Mouse (Mus musculus) midbrain, embryonic 13.5 days (tissue): Measurements from ENCODE around the gene Cox4i2. TPM values are rescaled to one million over a fixed set of nuclear protein-coding genes. Genes with fewer than 3 reads are reported as not detected.

Source experiments
- ATAC-seq: fragments of 200-750 bp; cut with Nextera tagmentation; 2 replicates; pipeline ENCODE4 v1.8.0; 2017; ENCODE audit warnings: mild to moderate bottlenecking, moderate TSS enrichment, moderate library complexity
- H3K27ac ChIP-seq: fragments of 300-500 bp; sonication (generic); 2 replicates; pipeline ENCODE4 v1.5.1; 2015; ENCODE audit warnings: inconsistent platforms, mild to moderate bottlenecking, moderate library complexity
- H3K27me3 ChIP-seq: fragments of 300-500 bp; sonication (generic); 2 replicates; pipeline ENCODE4 v1.6.1; 2015; ENCODE audit warnings: mild to moderate bottlenecking, inconsistent platforms
- H3K36me3 ChIP-seq: fragments of 300-500 bp; sonication (generic); 2 replicates; pipeline ENCODE4 v1.6.1; 2015; ENCODE audit warnings: mild to moderate bottlenecking, inconsistent platforms
- H3K4me1 ChIP-seq: fragments of 300-500 bp; sonication (generic); replicated peaks from 2 replicates; pipeline ENCODE4 v1.6.1; 2015; ENCODE audit warnings: inconsistent platforms
- H3K4me2 ChIP-seq: fragments of 300-500 bp; sonication (generic); replicated peaks from 2 replicates; pipeline ENCODE4 v1.6.1; 2015; ENCODE audit warnings: moderate library complexity, mild to moderate bottlenecking, inconsistent platforms
- H3K4me3 ChIP-seq: fragments of 300-500 bp; sonication (generic); replicated peaks from 2 replicates; pipeline ENCODE4 v1.5.1; 2015; ENCODE audit warnings: mild to moderate bottlenecking, inconsistent platforms
- H3K9ac ChIP-seq: fragments of 300-500 bp; sonication (generic); replicated peaks from 2 replicates; pipeline ENCODE4 v1.6.1; 2015; ENCODE audit warnings: mild to moderate bottlenecking, inconsistent platforms
- H3K9me3 ChIP-seq: fragments of 300-500 bp; sonication (generic); 2 replicates; pipeline ENCODE4 v1.6.1; 2016; ENCODE audit warnings: mild to moderate bottlenecking, inconsistent platforms
- WGBS: fragments of 180-500 bp; shearing (Covaris S2); methylation state at CpG from one replicate; pipeline ENCODE4 v1.1.7; 2015; 5-methylcytosine and 5-hydroxymethylcytosine counted together
- polyA plus RNA-seq: library from polyadenylated mRNA; unstranded; fragments of >200 nt; fragmentation: Nextera tagmentation; extraction: Ambion mirVana; gene quantifications from 2 replicates; pipeline ENCODE4 v1.2.1, GENCODE M21; 2015

The Cox4i2 gene
- polyA plus RNA-seq, 1 experiment from 2014 or later, result 5.5 TPM

DNA sequence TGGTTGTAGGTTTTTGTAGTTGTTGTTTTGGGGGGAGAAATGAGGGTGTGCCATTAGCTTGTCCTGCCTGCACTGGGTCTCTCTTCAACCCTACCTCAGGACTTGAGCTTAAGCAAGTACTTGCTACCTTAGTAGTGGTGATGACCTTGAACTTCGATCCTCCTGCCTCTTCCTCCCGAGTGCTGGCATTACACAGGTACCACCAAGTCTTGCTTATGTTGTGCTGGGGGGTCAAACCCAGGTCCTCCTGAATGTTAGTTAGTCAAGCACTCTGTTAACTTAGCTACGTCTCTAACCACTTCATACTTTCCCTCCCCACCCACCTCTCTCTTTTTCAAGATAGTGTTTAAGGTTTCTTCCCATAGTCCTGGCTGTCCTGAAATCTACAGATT lies 29.6 kb upstream of the Cox4i2 start:
- Histone ChIP-seq H3K4me2 (peak overlapping the region; percentile 54), H3K9me3 (no peaks in the 10 kb centered on the region), H3K4me3 (peak overlapping the region; percentile 26), H3K4me1 (peaks cover 12% of the 10 kb centered on the region), H3K36me3 (no peaks in the 10 kb centered on the region), H3K27ac (no peak overlapping the region), H3K9ac (no peak overlapping the region; the same call in 1 of the 2 replicates), H3K27me3 (peaks cover 4% of the 10 kb centered on the region; the same call in 1 of the 2 replicates)
- ATAC-seq, result no peak
- 70% methylated on average over 3 of the region's 3 CpGs for WGBS

DNA sequence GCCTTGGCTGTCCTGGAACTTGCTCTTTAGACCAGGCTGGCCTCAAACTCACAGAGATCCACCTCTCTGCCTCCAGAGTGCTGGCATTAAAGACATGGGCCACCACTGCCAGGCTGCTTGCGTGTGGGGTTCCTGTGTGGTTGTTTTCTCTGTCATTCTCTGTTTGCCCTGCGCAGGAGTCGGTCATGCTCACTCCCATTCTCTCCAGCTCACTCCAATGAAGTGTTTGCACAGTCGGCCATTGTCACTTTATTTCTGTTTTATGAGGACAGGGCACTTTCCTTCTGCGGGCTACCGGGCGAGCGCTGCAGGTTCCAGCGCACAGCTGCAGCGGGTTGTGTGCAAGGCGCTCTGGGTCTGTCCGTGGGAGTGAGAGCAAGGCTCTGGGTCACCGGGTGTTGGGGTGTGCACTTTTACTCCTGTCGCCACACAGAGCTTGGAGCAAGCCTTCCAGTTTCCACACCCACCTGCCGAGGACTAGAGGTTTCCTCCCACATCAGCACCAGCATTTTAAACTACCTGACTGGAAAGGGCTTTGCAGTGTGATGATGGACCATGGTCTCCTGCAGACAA lies 28.7 kb upstream of the Cox4i2 start:
- 69% methylated on average over 15 of the region's 15 CpGs for WGBS
- H3K27ac ChIP-seq, result no peak overlapping the region
- peaks cover 4% of the 10 kb centered on the region; the same call in 1 of the 2 replicates for H3K27me3 ChIP-seq
- H3K9me3 ChIP-seq, result no peaks in the 10 kb centered on the region
- no peak overlapping the region for H3K9ac ChIP-seq
- no peaks in the 10 kb centered on the region for H3K36me3 ChIP-seq
- H3K4me2 ChIP-seq, result no peak overlapping the region
- no peak overlapping the region for H3K4me3 ChIP-seq
- H3K4me1 ChIP-seq, result peaks cover 20% of the 10 kb centered on the region
- ATAC-seq, result no peak

GRCm38 (mm10) chr2:152726213-152726612 lies 27.8 kb upstream of the Cox4i2 start:
- WGBS, result 86% methylated on average over 6 of the region's 6 CpGs
- no peaks in the 10 kb centered on the region for H3K36me3 ChIP-seq
- no peaks in the 10 kb centered on the region for H3K9me3 ChIP-seq
- H3K9ac ChIP-seq, result no peak overlapping the region
- peaks cover 20% of the 10 kb centered on the region for H3K4me1 ChIP-seq
- H3K4me2 ChIP-seq, result no peak overlapping the region
- peaks cover 4% of the 10 kb centered on the region; the same call in 1 of the 2 replicates for H3K27me3 ChIP-seq
- H3K4me3 ChIP-seq, result no peak overlapping the region
- ATAC-seq, result no peak
- no peak overlapping the region for H3K27ac ChIP-seq

DNA sequence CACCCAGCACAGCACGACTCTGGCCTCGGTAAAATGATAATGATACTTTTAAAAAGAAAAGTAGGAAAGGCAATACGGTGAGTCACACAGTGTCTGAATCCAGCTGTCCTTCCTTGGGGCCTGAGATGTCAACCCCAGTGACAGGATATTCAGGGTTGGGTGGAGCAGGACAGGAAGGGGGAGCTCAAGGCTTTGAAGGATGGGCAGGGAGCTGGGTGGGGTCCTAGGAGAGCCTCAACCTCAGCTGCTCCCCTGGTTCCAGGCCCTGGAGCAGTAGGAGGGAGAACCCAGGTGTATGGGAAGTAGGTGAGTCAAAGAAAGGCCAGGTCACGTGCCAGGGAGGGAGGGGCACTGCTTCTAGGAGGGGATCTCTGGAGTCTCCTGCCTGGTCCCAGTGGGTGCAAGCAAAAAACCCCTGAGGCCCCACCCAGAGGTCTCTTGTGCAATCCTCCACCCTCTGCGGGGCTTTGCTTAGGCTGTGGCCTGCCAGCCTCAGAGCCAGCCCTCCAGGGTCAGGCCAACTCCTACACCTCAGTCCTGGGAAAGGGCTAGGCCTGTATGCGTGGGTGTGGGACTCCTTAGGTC lies 27.1 kb upstream of the Cox4i2 start:
- H3K9ac ChIP-seq, result no peak overlapping the region
- H3K4me1 ChIP-seq, result peaks cover 20% of the 10 kb centered on the region
- H3K36me3 ChIP-seq, result no peaks in the 10 kb centered on the region
- no peak overlapping the region for H3K4me2 ChIP-seq
- no peak overlapping the region for H3K27ac ChIP-seq
- H3K9me3 ChIP-seq, result no peaks in the 10 kb centered on the region
- no peak for ATAC-seq
- no peak overlapping the region for H3K4me3 ChIP-seq
- WGBS, result 67% methylated on average over 6 of the region's 6 CpGs
- peaks cover 4% of the 10 kb centered on the region; the same call in 1 of the 2 replicates for H3K27me3 ChIP-seq

DNA sequence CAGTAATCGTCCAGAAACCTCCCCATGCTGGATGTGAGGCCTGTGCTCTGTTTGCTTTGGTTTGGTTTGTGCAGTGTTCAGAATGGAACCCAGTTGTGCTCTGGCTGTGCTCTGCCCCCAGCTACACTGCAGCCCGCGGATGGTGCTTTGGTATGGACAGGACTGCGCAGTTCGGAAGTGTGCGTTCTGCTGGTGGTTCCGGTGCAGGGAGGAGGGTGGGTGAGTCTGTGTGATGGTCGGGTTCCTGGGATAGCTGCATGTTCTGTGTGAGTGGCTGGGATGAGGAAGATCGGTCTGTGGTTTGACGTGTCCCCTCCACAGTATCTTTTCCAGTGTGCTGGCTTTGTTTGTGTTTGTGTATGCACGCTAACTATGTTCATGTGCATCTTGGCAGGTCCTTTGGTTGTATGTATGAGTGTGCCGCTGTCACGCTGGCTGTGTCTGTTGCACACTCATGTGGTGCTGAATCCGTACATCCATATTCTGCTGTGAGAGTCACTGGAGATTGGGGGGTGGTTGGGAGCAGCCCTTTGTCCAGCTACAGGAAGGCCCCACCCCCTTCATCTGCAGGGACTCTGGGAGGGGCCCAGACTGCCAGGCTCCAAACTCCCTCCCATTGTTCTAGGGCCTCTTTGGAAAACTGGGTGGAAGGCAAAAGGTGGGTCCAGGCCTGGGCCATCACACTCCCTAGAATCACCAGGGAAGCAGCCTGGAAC lies 26.0 kb upstream of the Cox4i2 start:
- Histone ChIP-seq H3K4me3 (no peak overlapping the region), H3K27ac (no peak overlapping the region), H3K4me2 (no peak overlapping the region), H3K36me3 (no peaks in the 10 kb centered on the region), H3K4me1 (peaks cover 20% of the 10 kb centered on the region), H3K27me3 (peaks cover 3% of the 10 kb centered on the region; the same call in 1 of the 2 replicates), H3K9ac (no peak overlapping the region), H3K9me3 (no peaks in the 10 kb centered on the region)
- no peak for ATAC-seq
- 83% methylated on average over 14 of the region's 14 CpGs for WGBS

DNA sequence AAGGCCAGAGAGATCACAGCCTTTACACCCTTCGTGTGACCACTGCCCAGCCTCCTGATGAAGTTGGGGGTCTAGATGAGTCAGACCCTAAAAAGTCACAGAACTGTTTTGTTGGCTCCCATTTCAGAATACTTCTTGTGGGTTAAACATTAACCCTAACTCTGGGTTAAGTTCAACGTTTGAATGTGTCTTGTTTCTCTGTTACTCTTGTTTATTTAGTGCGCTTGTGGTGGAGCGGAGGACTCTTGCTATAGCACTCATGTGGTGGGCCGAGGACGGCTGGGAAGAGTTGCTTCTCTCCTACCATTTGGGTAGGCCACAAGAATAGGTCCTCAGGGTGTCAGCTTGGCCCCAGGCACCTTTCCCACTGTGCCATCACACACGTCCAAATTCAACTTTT lies 25.4 kb upstream of the Cox4i2 start:
- Histone ChIP-seq H3K4me1 (peaks cover 19% of the 10 kb centered on the region), H3K9me3 (no peaks in the 10 kb centered on the region), H3K27ac (no peak overlapping the region), H3K4me2 (no peak overlapping the region), H3K4me3 (no peak overlapping the region), H3K9ac (no peak overlapping the region), H3K36me3 (no peaks in the 10 kb centered on the region), H3K27me3 (no peaks in the 10 kb centered on the region)
- WGBS, result 88% methylated on average over 7 of the region's 7 CpGs
- ATAC-seq, result no peak

DNA sequence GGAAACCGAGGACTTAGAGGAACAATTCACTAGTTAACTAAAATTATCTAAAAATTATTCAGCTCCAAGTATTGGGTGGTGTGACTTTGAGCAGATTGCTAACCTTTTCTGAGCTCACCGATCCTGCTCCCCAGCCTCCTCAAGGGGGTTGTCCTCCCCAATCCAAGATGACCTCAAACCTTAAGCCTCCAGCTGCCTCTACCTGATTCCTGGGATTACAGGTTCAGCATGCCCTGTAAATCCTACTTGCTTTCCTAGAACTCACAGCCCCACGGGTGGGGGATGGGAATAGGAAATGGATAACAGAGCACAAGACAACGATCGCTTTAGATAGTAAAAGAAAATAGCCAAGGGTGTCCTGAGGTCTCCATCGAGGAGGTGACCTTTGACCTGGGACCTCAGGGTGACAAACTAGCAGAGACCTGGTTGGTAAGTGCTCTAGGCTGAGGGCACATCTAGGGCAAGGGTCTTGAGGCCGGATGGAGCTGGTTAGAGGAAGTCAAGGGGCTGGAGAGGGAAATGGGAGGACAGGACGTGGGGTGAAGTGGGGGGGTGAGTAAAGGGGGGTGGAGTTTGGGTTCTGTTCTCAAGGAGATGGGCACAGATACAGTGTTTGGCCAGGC lies 24.8 kb upstream of the Cox4i2 start:
- ATAC-seq, result peak; percentile 15; the same call in 1 of the 2 replicates
- no peak overlapping the region for H3K27ac ChIP-seq
- 74% methylated on average over 8 of the region's 8 CpGs for WGBS

GRCm38 (mm10) chr2:152729636-152730020 lies 24.3 kb upstream of the Cox4i2 start:
- ATAC-seq, result peak; percentile 18; the same call in 1 of the 2 replicates
- no peaks in the 10 kb centered on the region for H3K27me3 ChIP-seq
- H3K4me1 ChIP-seq, result peaks cover 20% of the 10 kb centered on the region
- H3K36me3 ChIP-seq, result no peaks in the 10 kb centered on the region
- no peak overlapping the region for H3K4me2 ChIP-seq
- peak overlapping the region; percentile 19; the same call in 1 of the 2 replicates for H3K9ac ChIP-seq
- H3K9me3 ChIP-seq, result no peaks in the 10 kb centered on the region
- no peak overlapping the region for H3K4me3 ChIP-seq
- WGBS, result 61% methylated on average over 7 of the region's 7 CpGs
- no peak overlapping the region for H3K27ac ChIP-seq

More for the DNA sequence above, 24.8 kb upstream of the Cox4i2 start:
- H3K4me2 ChIP-seq, result no peak overlapping the region
- H3K9me3 ChIP-seq, result no peaks in the 10 kb centered on the region
- H3K4me1 ChIP-seq, result peaks cover 16% of the 10 kb centered on the region
- H3K9ac ChIP-seq, result 0 out of 2 replicates have a peak overlapping the region, but pooled peaks have one; percentile 19
- no peaks in the 10 kb centered on the region for H3K27me3 ChIP-seq
- no peaks in the 10 kb centered on the region for H3K36me3 ChIP-seq
- no peak overlapping the region for H3K4me3 ChIP-seq

DNA sequence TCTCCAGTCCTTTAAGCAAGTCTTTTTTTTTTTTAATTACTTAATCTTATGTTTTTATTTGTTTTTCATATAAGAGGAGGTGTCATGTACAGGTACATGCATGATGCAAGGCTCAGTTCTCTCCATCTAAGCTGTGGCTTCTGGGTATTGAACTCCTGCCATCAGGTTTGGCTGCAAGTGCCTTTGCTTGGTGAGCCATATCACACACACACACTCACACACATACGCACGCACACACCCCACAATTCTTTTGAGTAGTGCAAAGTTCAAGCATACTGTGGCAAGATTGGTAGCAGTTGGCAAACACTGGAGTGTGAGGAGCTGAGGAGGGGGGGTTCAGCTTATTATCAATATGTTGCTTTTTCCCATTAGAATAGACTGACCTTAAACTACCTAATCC lies 20.8 kb upstream of the Cox4i2 start:
- Histone ChIP-seq H3K27me3 (peaks cover 5% of the 10 kb centered on the region), H3K4me3 (no peak overlapping the region), H3K9me3 (no peaks in the 10 kb centered on the region), H3K4me1 (peaks cover 53% of the 10 kb centered on the region), H3K4me2 (no peak overlapping the region), H3K27ac (no peak overlapping the region), H3K9ac (no peak overlapping the region), H3K36me3 (no peaks in the 10 kb centered on the region)
- 91% methylated on average over 2 of the region's 2 CpGs for WGBS
- ATAC-seq, result no peak

DNA sequence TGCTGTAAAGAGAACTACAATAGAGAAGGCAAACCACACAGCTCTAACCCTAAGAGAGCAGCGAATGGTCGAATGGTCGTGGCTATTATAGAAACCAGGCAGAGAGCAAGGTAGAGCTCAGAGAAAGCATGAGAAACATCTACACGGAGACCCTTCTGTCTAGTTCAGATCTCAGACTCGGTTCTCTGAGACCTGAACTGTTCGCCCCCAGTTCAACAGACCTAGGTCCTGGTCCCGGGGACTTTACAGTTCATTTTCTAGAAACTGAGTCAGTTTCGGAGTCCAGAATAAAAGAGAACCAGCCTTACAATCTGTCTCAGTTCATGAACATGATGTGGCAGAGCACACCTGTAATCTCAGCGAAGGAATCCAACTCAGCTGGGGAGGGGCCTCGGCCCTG lies 19.5 kb upstream of the Cox4i2 start:
- no peak for ATAC-seq
- H3K27ac ChIP-seq, result 0 out of 2 replicates have a peak overlapping the region, but pooled peaks have one; percentile 2
- H3K4me3 ChIP-seq, result peak overlapping the region; percentile 60
- peak overlapping the region; percentile 52 for H3K9ac ChIP-seq
- H3K27me3 ChIP-seq, result peaks cover 6% of the 10 kb centered on the region
- WGBS, result 12% methylated on average over 10 of the region's 10 CpGs
- peaks cover 60% of the 10 kb centered on the region for H3K4me1 ChIP-seq
- H3K9me3 ChIP-seq, result no peaks in the 10 kb centered on the region
- peak overlapping the region; percentile 91 for H3K4me2 ChIP-seq
- no peaks in the 10 kb centered on the region for H3K36me3 ChIP-seq

DNA sequence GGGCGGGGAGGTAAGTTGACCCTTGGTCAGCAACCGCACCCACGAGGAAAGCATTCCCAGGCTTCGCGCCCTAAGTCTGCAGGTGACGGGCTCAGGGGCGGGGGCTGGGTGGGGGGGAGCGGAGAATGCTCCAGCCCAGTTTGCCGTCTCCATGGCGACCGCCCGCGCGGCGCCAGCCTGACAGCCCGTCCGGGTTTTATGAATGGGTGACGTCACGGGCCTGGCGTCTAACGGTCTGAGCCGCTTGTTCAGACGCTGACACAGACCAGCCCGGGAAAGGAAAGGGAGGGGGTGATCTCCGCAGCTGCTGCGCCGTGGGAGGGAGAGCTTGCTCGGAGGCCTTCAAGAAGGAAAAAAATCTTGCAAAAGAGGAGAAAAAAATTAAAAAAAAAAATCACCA lies 19.0 kb upstream of the Cox4i2 start:
- no peaks in the 10 kb centered on the region for H3K9me3 ChIP-seq
- H3K4me3 ChIP-seq, result peak overlapping the region; percentile 60
- no peaks in the 10 kb centered on the region for H3K36me3 ChIP-seq
- peaks cover 59% of the 10 kb centered on the region for H3K4me1 ChIP-seq
- H3K27me3 ChIP-seq, result peaks cover 6% of the 10 kb centered on the region
- under 1% methylated on average over 28 of the region's 28 CpGs for WGBS
- H3K4me2 ChIP-seq, result peak overlapping the region; percentile 91
- H3K27ac ChIP-seq, result peak overlapping the region; percentile 82; the same call in 1 of the 2 replicates
- peak overlapping the region; percentile 52 for H3K9ac ChIP-seq
- ATAC-seq, result peak; percentile 90
